Mouse (Mus musculus) intestine, embryonic 16.5 days (tissue): ENCODE data around the gene Muc13. TPM values are rescaled to one million over a fixed set of nuclear protein-coding genes. Genes with fewer than 3 reads are reported as not detected.

Experiments used
- polyA plus RNA-seq: library from polyadenylated mRNA; unstranded; fragments of >200 nt; fragmentation: Nextera tagmentation; extraction: Ambion mirVana; gene quantifications from 2 replicates; pipeline ENCODE4 v1.2.1, GENCODE M21; 2015

Muc13 gene
- polyA plus RNA-seq, 1 experiment from 2014 or later: 358 TPM

Other genes starting within 250 kb of the Muc13 start
- 10.2 and 12.9 TPM in 2 replicates for gene Heg1, start 109.7 kb upstream of the Muc13 start, polyA plus RNA-seq
- 6.6 and 9.3 TPM in 2 replicates for gene Itgb5, start 35.6 kb downstream of the Muc13 start, polyA plus RNA-seq
- 40.0 and 49.4 TPM in 2 replicates for gene Umps, start 173.0 kb downstream of the Muc13 start, polyA plus RNA-seq